Mouse (Mus musculus) small intestine, adult 2 months (tissue): ENCODE measurements around the gene Nkx2-3. TPM values are rescaled to one million over a fixed set of nuclear protein-coding genes. Genes with fewer than 3 reads are reported as not detected.

Experiments
- H3K27ac ChIP-seq: fragments of 200-500 bp; 2 replicates; pipeline ENCODE4 v1.5.1; 2012; ENCODE audit warnings: low read depth, low read length, control low read depth, inconsistent platforms; ENCODE audit not compliant: insufficient read depth
- H3K27me3 ChIP-seq: fragments of 200-500 bp; 2 replicates; pipeline ENCODE4 v1.6.1; 2012; ENCODE audit warnings: mild to moderate bottlenecking, moderate library complexity, low read length, inconsistent platforms; ENCODE audit not compliant: control insufficient read depth, insufficient read depth
- H3K36me3 ChIP-seq: fragments of 200-500 bp; 2 replicates; pipeline ENCODE4 v1.6.1; 2012; ENCODE audit warnings: mild to moderate bottlenecking, low read length, control low read depth, inconsistent platforms; ENCODE audit not compliant: control insufficient read depth, insufficient read depth
- H3K4me1 ChIP-seq: fragments of 200-500 bp; 2 replicates; pipeline ENCODE4 v1.6.1; 2012; ENCODE audit warnings: low read length, inconsistent platforms, mixed read lengths; ENCODE audit not compliant: control insufficient read depth, insufficient read depth, insufficient read length
- H3K4me3 ChIP-seq: fragments of 200-500 bp; 2 replicates; pipeline ENCODE4 v1.5.1; 2012; ENCODE audit warnings: low read depth, mild to moderate bottlenecking, control low read depth, inconsistent platforms, low read length, moderate library complexity
- CTCF ChIP-seq: fragments of 200-500 bp; IDR thresholded peaks from 2 replicates; pipeline ENCODE4 v1.5.1; 2012; ENCODE audit warnings: low read depth, mild to moderate bottlenecking, control low read depth, inconsistent platforms, low read length, moderate library complexity, mixed read lengths; ENCODE audit not compliant: insufficient replicate concordance, insufficient read length; ENCODE audit errors: extremely low read depth
- POLR2A ChIP-seq: fragments of 200-500 bp; IDR thresholded peaks from 2 replicates; pipeline ENCODE4 v1.6.1; 2012; ENCODE audit warnings: low read depth, mild to moderate bottlenecking, control low read depth, inconsistent platforms, low read length, moderate library complexity
- WGBS: fragments of 180-500 bp; shearing (Covaris S2); methylation state at CpG from one replicate; pipeline ENCODE4 v1.1.7; 2018; 5-methylcytosine and 5-hydroxymethylcytosine counted together
- polyA plus RNA-seq: library from polyadenylated mRNA; depleted of rRNA; stranded (reverse); fragments of >200 nt; gene quantifications from 2 replicates; pipeline ENCODE4 v1.2.3, GENCODE M21; 2012

Nkx2-3 gene
- polyA plus RNA-seq, 1 experiment, result 24.9 TPM

GRCm38 (mm10) chr19:43599776-43600544 lies 12.2 kb upstream of the Nkx2-3 start:
- H3K27me3 ChIP-seq, result peaks cover 72% of the 10 kb centered on the region
- TF ChIP-seq POLR2A (no peak), CTCF (no peak)

GRCm38 (mm10) chr19:43600545-43601331 lies 11.4 kb upstream of the Nkx2-3 start:
- Histone ChIP-seq H3K27ac (no peak overlapping the region), H3K4me1 (0 out of 2 replicates have a peak, but pooled peaks cover 2% of the 10 kb centered on the region), H3K36me3 (no peaks in the 10 kb centered on the region), H3K27me3 (peaks cover 74% of the 10 kb centered on the region), H3K4me3 (0 out of 2 replicates have a peak overlapping the region, but pooled peaks have one; percentile 3)
- TF ChIP-seq CTCF, result no peak
- TF ChIP-seq POLR2A, result no peak
- WGBS, result 15% methylated on average over 33 of the region's 33 CpGs

More at GRCm38 (mm10) chr19:43599776-43600544, 12.2 kb upstream of the Nkx2-3 start:
- H3K27ac ChIP-seq, result no peak overlapping the region
- 0 out of 2 replicates have a peak, but pooled peaks cover 2% of the 10 kb centered on the region for H3K4me1 ChIP-seq
- 3% methylated on average over 27 of the region's 27 CpGs for WGBS
- H3K36me3 ChIP-seq, result no peaks in the 10 kb centered on the region
- peak overlapping the region; percentile 29 for H3K4me3 ChIP-seq

GRCm38 (mm10) chr19:43601440-43601839 lies 10.7 kb upstream of the Nkx2-3 start:
- Histone ChIP-seq H3K4me1 (0 out of 2 replicates have a peak, but pooled peaks cover 2% of the 10 kb centered on the region), H3K27ac (no peak overlapping the region), H3K4me3 (no peak overlapping the region), H3K36me3 (no peaks in the 10 kb centered on the region), H3K27me3 (peaks cover 76% of the 10 kb centered on the region)
- WGBS, result 12% methylated on average over 27 of the region's 27 CpGs
- no peak for TF ChIP-seq POLR2A
- TF ChIP-seq CTCF, result no peak

- H3K27me3 ChIP-seq, result peaks cover 78% of the 10 kb centered on the region
- no peak for TF ChIP-seq CTCF
- peak; percentile 17; the same call in 1 of the 2 replicates for TF ChIP-seq POLR2A
- no peak overlapping the region for H3K27ac ChIP-seq
- no peaks in the 10 kb centered on the region for H3K36me3 ChIP-seq
- no peak overlapping the region for H3K4me3 ChIP-seq
- WGBS, result 22% methylated on average over 12 of the region's 12 CpGs
- peaks cover 2% of the 10 kb centered on the region; the same call in 1 of the 2 replicates for H3K4me1 ChIP-seq
Measured at GRCm38 (mm10) chr19:43601996-43602590, 10.0 kb upstream of the Nkx2-3 start.

- no peak overlapping the region for H3K4me3 ChIP-seq
- 25% methylated on average over 5 of the region's 5 CpGs for WGBS
- H3K27me3 ChIP-seq, result peaks cover 82% of the 10 kb centered on the region
- TF ChIP-seq POLR2A (no peak), CTCF (no peak)
- H3K27ac ChIP-seq, result no peak overlapping the region; the same call in 1 of the 2 replicates
- peaks cover 2% of the 10 kb centered on the region; the same call in 1 of the 2 replicates for H3K4me1 ChIP-seq
- no peaks in the 10 kb centered on the region for H3K36me3 ChIP-seq
Measured at GRCm38 (mm10) chr19:43603521-43603920, 8.6 kb upstream of the Nkx2-3 start.

- WGBS, result 23% methylated on average over 7 of the region's 7 CpGs
- Histone ChIP-seq H3K27ac (no peak overlapping the region), H3K4me1 (peaks cover 2% of the 10 kb centered on the region; the same call in 1 of the 2 replicates), H3K4me3 (no peak overlapping the region), H3K27me3 (peaks cover 75% of the 10 kb centered on the region), H3K36me3 (no peaks in the 10 kb centered on the region)
- TF ChIP-seq POLR2A, result no peak
- no peak for TF ChIP-seq CTCF
Measured at GRCm38 (mm10) chr19:43604492-43605120, 7.5 kb upstream of the Nkx2-3 start.
